ENCODE assay signal across 13 mouse cellular contexts in genomic region chr8:85073041-85073612, GRCm38 (mm10). TPM values are rescaled to one million over a fixed set of nuclear protein-coding genes. Genes with fewer than 3 reads are reported as not detected.
DNase-seq lines count a peak whose midpoint lies in the region; ATAC-seq and TF ChIP-seq lines count a peak whose summit lies in the region.
"Had no signal": no experiment of that assay in that cellular context is flagged by ENCODE, and none has a peak within 500 bp of the region (broad histone marks: within the 10 kb centered on the region; RNA-seq: fewer than 3 reads in every experiment).

No protein-coding gene starts in this region.

- DNase-seq in ES-CJ7 (ENCODE audit: low read depth, low spot score), result peak; percentile 27
- DNase-seq in left cerebral cortex, postnatal 4 days, result no peak
- DNase-seq: kidney, adult 11 months; lung, postnatal 14 days had no signal

- intact Hi-C loops in left cerebral cortex, postnatal 4 days (cut with DNase I), result no loop called here

- H3K27ac ChIP-seq in hindbrain, embryonic 12.5 days, result no peak overlapping the region
- H3K27ac ChIP-seq in hindbrain, embryonic 16.5 days (ENCODE audit: low read depth, low read length), result no peak overlapping the region
- no peak overlapping the region for H3K27ac ChIP-seq in limb, embryonic 12.5 days

- 0 out of 2 replicates have a peak overlapping the region, but pooled peaks have one; percentile 87 for H3K4me3 ChIP-seq in hindbrain, embryonic 12.5 days
- H3K4me3 ChIP-seq in hindbrain, embryonic 16.5 days (ENCODE audit: low read length), result no peak overlapping the region
- no peak overlapping the region for H3K4me3 ChIP-seq in C2C12 (ENCODE audit: insufficient read depth, poor library complexity, severe bottlenecking)
- H3K4me3 ChIP-seq in limb, embryonic 12.5 days (replicated peaks), result no peak overlapping the region

- no peaks in the 10 kb centered on the region for H3K27me3 ChIP-seq in hindbrain, embryonic 12.5 days
- H3K27me3 ChIP-seq in hindbrain, embryonic 16.5 days (replicated peaks; ENCODE audit: control insufficient read depth, insufficient read depth, low read length), result no peaks in the 10 kb centered on the region
- no peaks in the 10 kb centered on the region for H3K27me3 ChIP-seq in C2C12 (ENCODE audit: control insufficient read depth, insufficient read depth, insufficient read length)
- H3K27me3 ChIP-seq in limb, embryonic 12.5 days, result no peaks in the 10 kb centered on the region

- no peaks in the 10 kb centered on the region for H3K9me3 ChIP-seq in hindbrain, embryonic 12.5 days (replicated peaks)
- no peaks in the 10 kb centered on the region for H3K9me3 ChIP-seq in hindbrain, embryonic 16.5 days (ENCODE audit: control insufficient read depth, low read length)
- H3K9me3 ChIP-seq in limb, embryonic 12.5 days, result no peaks in the 10 kb centered on the region

- H3K4me2 ChIP-seq in hindbrain, embryonic 12.5 days (replicated peaks), result 0 out of 2 replicates have a peak overlapping the region, but pooled peaks have one; percentile 19
- H3K4me2 ChIP-seq in hindbrain, embryonic 16.5 days (ENCODE audit: low read length), result no peak overlapping the region; the same call in 1 of the 2 replicates
- peak overlapping the region; percentile 66 for H3K4me2 ChIP-seq in limb, embryonic 12.5 days

- H3K79me3 ChIP-seq in C2C12 (ENCODE audit: low read depth), result peaks cover 11% of the 10 kb centered on the region

- H3K4me1 ChIP-seq in hindbrain, embryonic 12.5 days, result peaks cover 12% of the 10 kb centered on the region
- H3K4me1 ChIP-seq in hindbrain, embryonic 16.5 days (ENCODE audit: control insufficient read depth, insufficient read depth, low read depth, low read length), result peaks cover 16% of the 10 kb centered on the region
- peaks cover 14% of the 10 kb centered on the region; the same call in 1 of the 2 replicates for H3K4me1 ChIP-seq in limb, embryonic 12.5 days (replicated peaks)

- TF ChIP-seq CTCF in C2C12 (IDR thresholded peaks at IDR 0.05; ENCODE audit: control insufficient read depth, insufficient read depth, insufficient read length), result no peak

- 94% methylated on average over 15 of the region's 15 CpGs for WGBS in hindbrain, embryonic 12.5 days
- WGBS in hindbrain, embryonic 16.5 days, result 94% methylated on average over 15 of the region's 15 CpGs
- 90% methylated on average over 15 of the region's 15 CpGs for WGBS in limb, embryonic 12.5 days

- H3ac ChIP-seq in C2C12 (ENCODE audit: control insufficient read depth, insufficient read length, low read depth), result peak overlapping the region; percentile 57

- H3K9ac ChIP-seq in hindbrain, embryonic 12.5 days, result no peak overlapping the region; the same call in 1 of the 2 replicates
- no peak overlapping the region for H3K9ac ChIP-seq in hindbrain, embryonic 16.5 days (ENCODE audit: low read depth, low read length)
- H3K9ac ChIP-seq in limb, embryonic 12.5 days (replicated peaks), result no peak overlapping the region

- H3K79me2 ChIP-seq in C2C12 (ENCODE audit: control insufficient read depth, insufficient read depth), result peaks cover 32% of the 10 kb centered on the region

- ATAC-seq in hindbrain, embryonic 12.5 days (ENCODE audit: low FRiP score), result no peak
- no peak for ATAC-seq in hindbrain, embryonic 16.5 days
- no peak for ATAC-seq in limb, embryonic 12.5 days (ENCODE audit: insufficient number of reproducible peaks, insufficient read depth, low FRiP score, low TSS enrichment, low read depth)
- ATAC-seq in cerebellum, adult (ENCODE audit: insufficient number of reproducible peaks, low FRiP score, low TSS enrichment), result no peak

- H3K36me3 ChIP-seq in hindbrain, embryonic 12.5 days, result peaks cover 46% of the 10 kb centered on the region
- peaks cover 19% of the 10 kb centered on the region for H3K36me3 ChIP-seq in hindbrain, embryonic 16.5 days (ENCODE audit: control insufficient read depth, insufficient read depth, low read length)
- H3K36me3 ChIP-seq in C2C12 (ENCODE audit: control insufficient read depth, insufficient read depth), result peaks cover 50% of the 10 kb centered on the region
- peaks cover 46% of the 10 kb centered on the region for H3K36me3 ChIP-seq in limb, embryonic 12.5 days

TF ChIP-seq in C2C12, 6 proteins besides CTCF, POLR2A, EP300 and RAD21:
- TF ChIP-seq MAX (IDR thresholded peaks at IDR 0.05) (no peak), CEBPB (IDR thresholded peaks at IDR 0.05; ENCODE audit: low read depth) (no peak), FOSL1 (IDR thresholded peaks at IDR 0.05; ENCODE audit: insufficient read depth, low read length, poor library complexity, severe bottlenecking) (no peak), MYOD1 (IDR thresholded peaks at IDR 0.05; ENCODE audit: control insufficient read depth, insufficient read length, low read depth) (no peak), USF1 (IDR thresholded peaks at IDR 0.05; ENCODE audit: low read depth) (no peak), MYOG (IDR thresholded peaks at IDR 0.05; ENCODE audit: control insufficient read depth, extremely low read depth, insufficient read length) (no peak)

RNA-seq across cellular contexts. Expression of gene Dhps, which starts 1.6 kb away (rescaled TPM):
- polyA plus RNA-seq in hindbrain, embryonic 12.5 days (2016; fragmentation: Nextera tagmentation; extraction: Ambion mirVana), result 69.2 and 76.9 TPM in 2 replicates
- polyA plus RNA-seq in hindbrain, embryonic 16.5 days (2015; fragmentation: Nextera tagmentation; extraction: Ambion mirVana), result 112 and 119 TPM in 2 replicates
- 123 TPM for polyA plus RNA-seq in C2C12 (2012; fragmentation: generic; extraction: Trizol)
- polyA plus RNA-seq in limb, embryonic 12.5 days (2016; fragmentation: Nextera tagmentation; extraction: Ambion mirVana), result 71.5 and 72.3 TPM in 2 replicates
- 10 to 100 TPM; 79.9 to 82.3 TPM for total RNA-seq in left cerebral cortex, postnatal 4 days (2021)

RNA-seq across cellular contexts. Expression of gene Gm5741, which starts 5.3 kb away (rescaled TPM):
- polyA plus RNA-seq in hindbrain, embryonic 12.5 days (2016; fragmentation: Nextera tagmentation; extraction: Ambion mirVana), result 0.85 and 1.2 TPM in 2 replicates
- 1.2 TPM in 1 of 2 replicates, not detected in the other for polyA plus RNA-seq in hindbrain, embryonic 16.5 days (2015; fragmentation: Nextera tagmentation; extraction: Ambion mirVana)
- not detected for polyA plus RNA-seq in C2C12 (2012; fragmentation: generic; extraction: Trizol)
- polyA plus RNA-seq in limb, embryonic 12.5 days (2016; fragmentation: Nextera tagmentation; extraction: Ambion mirVana), result 1.1 TPM in 1 of 2 replicates, not detected in the other
- not detected for total RNA-seq in left cerebral cortex, postnatal 4 days (2021)
- total RNA-seq: adrenal gland, adult 18-20 months; gastrocnemius, adult 18-20 months had no signal
- polyA plus RNA-seq: heart, embryonic 14.5 days; neural tube, embryonic 11.5 days had no signal

RNA-seq across cellular contexts. Expression of gene Wdr83os, which starts 7.4 kb away (rescaled TPM):
- polyA plus RNA-seq in hindbrain, embryonic 12.5 days (2016; fragmentation: Nextera tagmentation; extraction: Ambion mirVana), result 93.6 and 108 TPM in 2 replicates
- 111 and 116 TPM in 2 replicates for polyA plus RNA-seq in hindbrain, embryonic 16.5 days (2015; fragmentation: Nextera tagmentation; extraction: Ambion mirVana)
- polyA plus RNA-seq in C2C12 (2012; fragmentation: generic; extraction: Trizol), result 152 TPM
- polyA plus RNA-seq in limb, embryonic 12.5 days (2016; fragmentation: Nextera tagmentation; extraction: Ambion mirVana), result 121 and 123 TPM in 2 replicates
- 10 to 100 TPM; 60.9 to 61.2 TPM for total RNA-seq in left cerebral cortex, postnatal 4 days (2021)

RNA-seq across cellular contexts. Expression of gene Wdr83, which starts 8.0 kb away (rescaled TPM):
- 46.0 and 48.4 TPM in 2 replicates for polyA plus RNA-seq in hindbrain, embryonic 12.5 days (2016; fragmentation: Nextera tagmentation; extraction: Ambion mirVana)
- 45.5 and 50.6 TPM in 2 replicates for polyA plus RNA-seq in hindbrain, embryonic 16.5 days (2015; fragmentation: Nextera tagmentation; extraction: Ambion mirVana)
- 25.0 TPM for polyA plus RNA-seq in C2C12 (2012; fragmentation: generic; extraction: Trizol)
- polyA plus RNA-seq in limb, embryonic 12.5 days (2016; fragmentation: Nextera tagmentation; extraction: Ambion mirVana), result 49.9 and 52.2 TPM in 2 replicates
- total RNA-seq in left cerebral cortex, postnatal 4 days (2021), result 10 to 100 TPM; 21.4 to 21.7 TPM

RNA-seq across cellular contexts. Expression of gene Man2b1, which starts 9.9 kb away (rescaled TPM):
- 19.7 and 22.4 TPM in 2 replicates for polyA plus RNA-seq in hindbrain, embryonic 12.5 days (2016; fragmentation: Nextera tagmentation; extraction: Ambion mirVana)
- polyA plus RNA-seq in hindbrain, embryonic 16.5 days (2015; fragmentation: Nextera tagmentation; extraction: Ambion mirVana), result 23.1 TPM in 2 replicates
- polyA plus RNA-seq in C2C12 (2012; fragmentation: generic; extraction: Trizol), result 9.8 TPM
- polyA plus RNA-seq in limb, embryonic 12.5 days (2016; fragmentation: Nextera tagmentation; extraction: Ambion mirVana), result 24.2 and 28.4 TPM in 2 replicates
- 10 to 100 TPM; 25.2 to 26.5 TPM for total RNA-seq in left cerebral cortex, postnatal 4 days (2021)
